ENCODE assay signal across 25 mouse cellular contexts in the genomic region with DNA sequence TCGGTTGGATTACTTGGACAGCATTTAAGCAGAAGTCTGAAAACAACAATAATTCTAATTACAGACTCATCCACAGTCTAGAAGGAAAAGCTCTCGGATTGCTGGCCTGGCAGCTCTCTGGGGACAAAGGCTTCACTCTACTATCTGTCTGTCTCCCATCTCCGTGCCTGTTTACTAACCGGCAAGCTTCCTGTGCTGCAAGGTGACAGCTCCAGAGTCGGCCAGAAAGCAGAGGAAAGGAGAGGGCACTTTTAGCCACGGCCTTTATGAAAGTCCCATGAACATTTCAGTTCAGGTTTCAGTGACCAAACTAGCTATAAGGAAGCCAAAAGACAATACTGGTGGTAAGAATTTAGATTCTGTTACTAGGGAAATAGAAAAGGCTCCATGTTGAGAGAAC. TPM values are rescaled to one million over a fixed set of nuclear protein-coding genes. Genes with fewer than 3 reads are reported as not detected.
"Had no signal": no experiment of that assay in that cellular context is flagged by ENCODE, and none has a peak within 500 bp of the region (broad histone marks: within the 10 kb centered on the region; RNA-seq: fewer than 3 reads in every experiment).

No protein-coding gene starts in this region.

- H3K9ac ChIP-seq: lung, embryonic 14.5 days; midbrain, embryonic 12.5 days; neural tube, embryonic 13.5 days; neural tube, embryonic 15.5 days had no signal

- H3K4me2 ChIP-seq: lung, embryonic 14.5 days; midbrain, embryonic 12.5 days; neural tube, embryonic 13.5 days; neural tube, embryonic 15.5 days had no signal

- H3K4me3 ChIP-seq: midbrain, embryonic 10.5 days; midbrain, embryonic 12.5 days; myocyte; neural tube, embryonic 13.5 days; neural tube, embryonic 15.5 days had no signal

- ATAC-seq: midbrain, embryonic 16.5 days had no signal

- DNase-seq: lung, adult 18-20 months; lung, embryonic 14.5 days; lung, postnatal 10 days; lung, postnatal 4 days; midbrain, embryonic 14.5 days; retina, postnatal 1 day; right cerebral cortex, adult 18-20 months; right cerebral cortex, postnatal 25 days; right cerebral cortex, postnatal 4 days; spleen, adult 18-20 months; thymus, adult 18-20 months; thymus, postnatal 14 days; thymus, postnatal 36 days had no signal

- H3K27me3 ChIP-seq: midbrain, embryonic 12.5 days; neural tube, embryonic 13.5 days; neural tube, embryonic 15.5 days had no signal

- H3K36me3 ChIP-seq: midbrain, embryonic 10.5 days; midbrain, embryonic 12.5 days; neural tube, embryonic 13.5 days; neural tube, embryonic 15.5 days had no signal

- H3K9me3 ChIP-seq: midbrain, embryonic 10.5 days; midbrain, embryonic 12.5 days; neural tube, embryonic 13.5 days; neural tube, embryonic 15.5 days had no signal

- H3K4me1 ChIP-seq: midbrain, embryonic 12.5 days; neural tube, embryonic 13.5 days; neural tube, embryonic 15.5 days had no signal

- H3K27ac ChIP-seq: midbrain, embryonic 10.5 days; midbrain, embryonic 12.5 days; neural tube, embryonic 13.5 days; neural tube, embryonic 15.5 days had no signal

RNA-seq across cellular contexts. Expression of gene AI481877, which starts 37.1 kb away (rescaled TPM):
- total RNA-seq: megakaryocyte, adult 5-6 weeks; megakaryocyte-erythroid progenitor cell, adult 5-6 weeks had no signal
- polyA plus RNA-seq: lung, embryonic 14.5 days; lung, embryonic 16.5 days; midbrain, embryonic 10.5 days; midbrain, embryonic 12.5 days; midbrain, embryonic 14.5 days; midbrain, embryonic 16.5 days; neural tube, embryonic 11.5 days; neural tube, embryonic 13.5 days; small intestine, adult 2 months; stomach, embryonic 14.5 days had no signal
